Mouse (Mus musculus): ENCODE measurements around the gene Retreg1. TPM values are rescaled to one million over a fixed set of nuclear protein-coding genes. Genes with fewer than 3 reads are reported as not detected.

The Retreg1 gene
- polyA plus RNA-seq, 1 experiment from 2014 or later, result 4.2 TPM

GRCm38 (mm10) chr15:25900540-25900939, 57.6 kb downstream of the Retreg1 start:
- Histone ChIP-seq H3K27me3 (ENCODE audit: control insufficient read depth, insufficient read depth, low read length) (no peaks in the 10 kb centered on the region), H3K36me3 (ENCODE audit: control insufficient read depth, insufficient read depth, low read length) (no peaks in the 10 kb centered on the region), H3K27ac (ENCODE audit: low read depth, low read length) (no peak overlapping the region), H3K9me3 (ENCODE audit: control insufficient read depth, low read length) (no peaks in the 10 kb centered on the region), H3K4me1 (ENCODE audit: control insufficient read depth, insufficient read depth, low read length) (no peaks in the 10 kb centered on the region), H3K4me2 (no peak overlapping the region), H3K9ac (ENCODE audit: low read length) (no peak overlapping the region), H3K4me3 (ENCODE audit: low read depth, low read length) (no peak overlapping the region)
- DNase-seq (ENCODE audit: low spot score, missing footprints) (peak; percentile 94), ATAC-seq (ENCODE audit: low FRiP score) (peak; percentile 60)
- 9% methylated on average over 7 of the region's 7 CpGs for WGBS

GRCm38 (mm10) chr15:25902931-25903615, 60.1 kb downstream of the Retreg1 start:
- DNase-seq (ENCODE audit: low spot score, missing footprints) (no peak), ATAC-seq (ENCODE audit: low FRiP score) (no peak)
- H3K27me3 ChIP-seq (ENCODE audit: control insufficient read depth, insufficient read depth, low read length), result no peaks in the 10 kb centered on the region
- no peak overlapping the region for H3K9ac ChIP-seq (ENCODE audit: low read length)
- H3K27ac ChIP-seq (ENCODE audit: low read depth, low read length), result no peak overlapping the region
- 86% methylated on average over 15 of the region's 15 CpGs for WGBS
- H3K4me3 ChIP-seq (ENCODE audit: low read depth, low read length), result no peak overlapping the region
- H3K9me3 ChIP-seq (ENCODE audit: control insufficient read depth, low read length), result no peaks in the 10 kb centered on the region
- no peaks in the 10 kb centered on the region for H3K36me3 ChIP-seq (ENCODE audit: control insufficient read depth, insufficient read depth, low read length)
- no peak overlapping the region for H3K4me2 ChIP-seq
- H3K4me1 ChIP-seq (ENCODE audit: control insufficient read depth, insufficient read depth, low read length), result no peaks in the 10 kb centered on the region

GRCm38 (mm10) chr15:25904435-25905021, 61.5 kb downstream of the Retreg1 start:
- no peak for ATAC-seq (ENCODE audit: low FRiP score)
- WGBS, result 91% methylated on average over 14 of the region's 14 CpGs
- H3K27me3 ChIP-seq (ENCODE audit: control insufficient read depth, insufficient read depth, low read length), result no peaks in the 10 kb centered on the region
- H3K27ac ChIP-seq (ENCODE audit: low read depth, low read length), result no peak overlapping the region
- no peaks in the 10 kb centered on the region for H3K36me3 ChIP-seq (ENCODE audit: control insufficient read depth, insufficient read depth, low read length)
- no peaks in the 10 kb centered on the region; the same call in 1 of the 2 replicates for H3K4me1 ChIP-seq (ENCODE audit: control insufficient read depth, insufficient read depth, low read length)
- H3K9me3 ChIP-seq (ENCODE audit: control insufficient read depth, low read length), result no peaks in the 10 kb centered on the region
- no peak overlapping the region for H3K9ac ChIP-seq (ENCODE audit: low read length)
- no peak overlapping the region for H3K4me3 ChIP-seq (ENCODE audit: low read depth, low read length)
- no peak for DNase-seq (ENCODE audit: low spot score, missing footprints)
- H3K4me2 ChIP-seq, result no peak overlapping the region

DNA sequence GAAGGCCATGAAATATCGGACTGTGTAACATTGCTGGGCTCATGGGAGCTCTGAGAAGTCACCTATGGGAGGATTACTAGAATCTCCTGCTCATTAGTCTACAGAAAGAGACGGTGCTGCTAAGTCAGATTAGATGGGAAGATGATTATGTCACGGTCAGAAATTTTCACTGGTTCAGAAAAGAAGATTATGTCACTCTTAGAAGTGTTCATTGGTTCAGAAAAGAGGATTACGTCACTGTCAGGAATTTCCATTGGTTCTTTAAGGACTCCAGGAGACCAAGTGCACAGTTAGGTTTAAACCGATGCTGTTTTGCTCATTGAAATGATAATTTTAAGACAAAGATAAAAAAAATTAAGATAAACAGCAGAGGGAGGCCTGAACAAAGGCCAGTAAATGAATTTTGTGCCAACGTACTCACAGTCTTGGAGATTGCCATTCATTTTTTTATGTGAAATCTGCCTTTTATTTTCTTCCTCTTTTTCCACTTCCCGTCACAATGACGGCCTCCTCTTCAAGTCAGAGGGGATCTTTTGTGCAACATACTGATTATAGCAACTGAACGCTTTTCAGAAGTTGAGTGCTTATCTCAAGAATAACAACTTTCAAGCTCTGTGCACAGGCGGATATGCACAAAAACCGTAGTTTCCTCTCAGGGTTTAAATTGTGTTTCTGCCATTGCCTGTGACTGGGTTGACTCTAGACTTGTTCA, 67.0 kb downstream of the Retreg1 start:
- DNase-seq (ENCODE audit: low spot score, missing footprints) (no peak), ATAC-seq (ENCODE audit: low FRiP score) (peak; percentile 66; the same call in 1 of the 2 replicates)
- Histone ChIP-seq H3K36me3 (ENCODE audit: control insufficient read depth, insufficient read depth, low read length) (no peaks in the 10 kb centered on the region), H3K27ac (ENCODE audit: low read depth, low read length) (no peak overlapping the region), H3K4me2 (no peak overlapping the region), H3K27me3 (ENCODE audit: control insufficient read depth, insufficient read depth, low read length) (no peaks in the 10 kb centered on the region), H3K4me3 (ENCODE audit: low read depth, low read length) (no peak overlapping the region), H3K9me3 (ENCODE audit: control insufficient read depth, low read length) (no peaks in the 10 kb centered on the region), H3K9ac (ENCODE audit: low read length) (no peak overlapping the region), H3K4me1 (ENCODE audit: control insufficient read depth, insufficient read depth, low read length) (peaks cover 2% of the 10 kb centered on the region)
- 48% methylated on average over 11 of the region's 11 CpGs for WGBS

DNA sequence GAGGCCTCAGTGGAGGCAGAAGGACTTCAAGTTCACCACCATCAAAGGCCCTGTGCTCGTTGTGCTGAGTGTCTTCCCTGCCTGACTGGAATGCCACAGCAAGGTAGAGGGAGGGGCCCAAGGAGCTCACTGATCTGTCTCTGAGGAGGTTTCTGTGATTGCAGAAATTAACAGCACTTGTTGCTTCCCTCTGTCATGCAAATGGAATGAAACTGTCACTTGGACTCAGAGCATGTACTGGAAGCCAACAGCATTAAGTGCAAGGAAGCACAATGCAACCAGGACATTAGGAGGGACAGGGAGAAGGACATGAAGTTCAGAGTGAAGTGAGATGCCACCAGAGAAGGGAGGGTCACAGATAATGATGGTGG, 67.5 kb downstream of the Retreg1 start:
- no peak overlapping the region for H3K4me2 ChIP-seq
- no peaks in the 10 kb centered on the region for H3K27me3 ChIP-seq (ENCODE audit: control insufficient read depth, insufficient read depth, low read length)
- ATAC-seq (ENCODE audit: low FRiP score), result no peak
- WGBS, result 22% methylated on average over 1 of the region's 1 CpGs
- no peak overlapping the region for H3K4me3 ChIP-seq (ENCODE audit: low read depth, low read length)
- H3K27ac ChIP-seq (ENCODE audit: low read depth, low read length), result no peak overlapping the region
- no peaks in the 10 kb centered on the region for H3K36me3 ChIP-seq (ENCODE audit: control insufficient read depth, insufficient read depth, low read length)
- no peak for DNase-seq (ENCODE audit: low spot score, missing footprints)
- H3K4me1 ChIP-seq (ENCODE audit: control insufficient read depth, insufficient read depth, low read length), result peaks cover 2% of the 10 kb centered on the region
- H3K9ac ChIP-seq (ENCODE audit: low read length), result no peak overlapping the region
- no peaks in the 10 kb centered on the region for H3K9me3 ChIP-seq (ENCODE audit: control insufficient read depth, low read length)

DNA sequence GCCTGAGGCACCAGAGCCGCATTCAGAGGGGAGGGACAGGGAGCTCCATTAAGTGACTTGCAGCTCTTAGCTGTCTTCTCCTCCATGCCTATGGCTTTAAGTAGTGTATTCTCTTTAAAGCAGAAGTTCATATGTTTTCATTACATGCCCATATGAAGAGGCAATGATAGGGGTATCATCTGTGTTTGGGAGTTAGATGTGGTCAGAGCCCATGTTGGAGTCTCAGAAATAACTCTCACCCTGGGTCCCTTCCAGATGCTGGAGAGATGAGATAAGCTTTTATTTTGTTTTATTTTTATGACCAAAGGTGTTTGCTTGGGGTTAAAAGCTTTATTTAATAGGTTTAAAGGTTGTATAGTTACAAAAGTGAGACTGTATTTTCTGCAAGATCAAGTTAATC, 67.9 kb downstream of the Retreg1 start:
- Histone ChIP-seq H3K4me1 (ENCODE audit: control insufficient read depth, insufficient read depth, low read length) (peaks cover 2% of the 10 kb centered on the region), H3K36me3 (ENCODE audit: control insufficient read depth, insufficient read depth, low read length) (no peaks in the 10 kb centered on the region)

GRCm38 (mm10) chr15:25912911-25913310, 69.9 kb downstream of the Retreg1 start:
- Histone ChIP-seq H3K9me3 (ENCODE audit: control insufficient read depth, low read length) (no peaks in the 10 kb centered on the region), H3K27me3 (ENCODE audit: control insufficient read depth, insufficient read depth, low read length) (no peaks in the 10 kb centered on the region), H3K4me2 (no peak overlapping the region), H3K4me1 (ENCODE audit: control insufficient read depth, insufficient read depth, low read length) (peaks cover 2% of the 10 kb centered on the region), H3K4me3 (ENCODE audit: low read depth, low read length) (no peak overlapping the region), H3K9ac (ENCODE audit: low read length) (no peak overlapping the region), H3K27ac (ENCODE audit: low read depth, low read length) (no peak overlapping the region), H3K36me3 (ENCODE audit: control insufficient read depth, insufficient read depth, low read length) (no peaks in the 10 kb centered on the region)
- DNase-seq (ENCODE audit: low spot score, missing footprints) (no peak), ATAC-seq (ENCODE audit: low FRiP score) (no peak)
- WGBS, result 91% methylated on average over 7 of the region's 7 CpGs

More for the DNA sequence above, 67.9 kb downstream of the Retreg1 start:
- Histone ChIP-seq H3K27ac (ENCODE audit: low read depth, low read length) (no peak overlapping the region), H3K4me2 (no peak overlapping the region), H3K27me3 (ENCODE audit: control insufficient read depth, insufficient read depth, low read length) (no peaks in the 10 kb centered on the region), H3K9me3 (ENCODE audit: control insufficient read depth, low read length) (no peaks in the 10 kb centered on the region), H3K9ac (ENCODE audit: low read length) (no peak overlapping the region), H3K4me3 (ENCODE audit: low read depth, low read length) (no peak overlapping the region)
- no peak for ATAC-seq (ENCODE audit: low FRiP score)
- 96% methylated on average over 1 of the region's 1 CpGs for WGBS
- DNase-seq (ENCODE audit: low spot score, missing footprints), result no peak

DNA sequence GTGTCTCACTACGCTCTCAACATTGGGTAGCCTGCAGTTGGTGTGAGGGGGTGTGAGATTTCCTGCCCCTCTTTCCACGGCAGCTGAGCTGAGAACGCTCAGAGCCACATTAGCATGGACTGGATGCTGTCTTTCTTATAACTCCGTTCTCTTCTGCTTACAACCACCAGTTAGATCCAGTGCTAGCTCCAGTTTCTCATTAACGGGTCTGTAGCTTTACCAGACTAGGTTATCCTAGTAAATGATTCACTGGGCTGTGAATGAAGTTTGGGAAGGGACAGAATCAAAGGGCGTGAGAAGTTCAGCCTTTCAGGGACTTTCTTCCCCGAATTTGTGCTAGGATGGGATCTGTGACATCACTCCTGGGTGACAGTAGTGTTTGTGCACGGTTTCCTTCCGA, 70.7 kb downstream of the Retreg1 start:
- DNase-seq (ENCODE audit: low spot score, missing footprints) (no peak), ATAC-seq (ENCODE audit: low FRiP score) (no peak)
- 85% methylated on average over 9 of the region's 9 CpGs for WGBS
- H3K27ac ChIP-seq (ENCODE audit: low read depth, low read length), result no peak overlapping the region
- no peak overlapping the region for H3K9ac ChIP-seq (ENCODE audit: low read length)
- H3K4me3 ChIP-seq (ENCODE audit: low read depth, low read length), result no peak overlapping the region
- no peaks in the 10 kb centered on the region for H3K9me3 ChIP-seq (ENCODE audit: control insufficient read depth, low read length)
- H3K27me3 ChIP-seq (ENCODE audit: control insufficient read depth, insufficient read depth, low read length), result no peaks in the 10 kb centered on the region
- no peaks in the 10 kb centered on the region for H3K36me3 ChIP-seq (ENCODE audit: control insufficient read depth, insufficient read depth, low read length)
- H3K4me2 ChIP-seq, result no peak overlapping the region
- H3K4me1 ChIP-seq (ENCODE audit: control insufficient read depth, insufficient read depth, low read length), result peaks cover 2% of the 10 kb centered on the region

DNA sequence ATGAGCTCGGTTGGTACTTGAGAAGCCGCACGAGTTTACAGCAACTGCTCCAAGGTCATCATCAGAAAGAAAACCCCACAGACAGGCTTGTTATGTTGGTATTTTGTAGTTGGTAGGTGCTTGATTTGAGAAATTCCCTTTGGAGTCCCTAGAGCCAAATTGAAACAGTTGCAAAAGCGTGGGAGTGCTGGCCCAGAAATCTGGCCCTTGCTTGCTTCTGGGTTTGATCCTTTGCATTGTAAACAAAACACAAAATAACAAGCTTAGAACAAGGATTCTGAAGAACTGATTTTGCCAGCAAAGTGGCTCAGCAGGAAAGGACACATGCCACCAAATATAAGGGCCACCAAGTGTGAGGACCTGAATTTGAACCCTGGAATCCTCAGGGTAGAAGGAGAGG, 71.2 kb downstream of the Retreg1 start:
- H3K36me3 ChIP-seq (ENCODE audit: control insufficient read depth, insufficient read depth, low read length), result no peaks in the 10 kb centered on the region
- H3K9me3 ChIP-seq (ENCODE audit: control insufficient read depth, low read length), result no peaks in the 10 kb centered on the region
- WGBS, result 95% methylated on average over 4 of the region's 4 CpGs
- no peak for DNase-seq (ENCODE audit: low spot score, missing footprints)
- ATAC-seq (ENCODE audit: low FRiP score), result no peak
- H3K4me3 ChIP-seq (ENCODE audit: low read depth, low read length), result no peak overlapping the region
- no peak overlapping the region for H3K4me2 ChIP-seq
- H3K4me1 ChIP-seq (ENCODE audit: control insufficient read depth, insufficient read depth, low read length), result peaks cover 2% of the 10 kb centered on the region
- H3K27me3 ChIP-seq (ENCODE audit: control insufficient read depth, insufficient read depth, low read length), result no peaks in the 10 kb centered on the region
- H3K27ac ChIP-seq (ENCODE audit: low read depth, low read length), result no peak overlapping the region
- no peak overlapping the region for H3K9ac ChIP-seq (ENCODE audit: low read length)

Data from midbrain, embryonic 11.5 days (tissue).